Mouse (Mus musculus) testis, adult 2 months (tissue): ENCODE data around the gene Dbi.

Experiments used
- CTCF ChIP-seq: fragments of 200-500 bp; IDR thresholded peaks from 2 replicates; pipeline ENCODE4 v1.5.1; 2012; ENCODE audit warnings: low read depth, mild to moderate bottlenecking, inconsistent platforms, low read length, moderate library complexity; ENCODE audit not compliant: control insufficient read depth, insufficient read depth, insufficient replicate concordance
- POLR2A ChIP-seq: fragments of 200-500 bp; IDR thresholded peaks from 2 replicates; pipeline ENCODE4 v1.6.1; 2012; ENCODE audit warnings: low read depth, mild to moderate bottlenecking, inconsistent platforms, low read length, moderate library complexity; ENCODE audit not compliant: control insufficient read depth

- TF ChIP-seq CTCF (no peak), POLR2A (no peak)
Measured at GRCm38 (mm10) chr1:120140144-120140693, 19.3 kb upstream of the Dbi start.
